Mouse (Mus musculus) midbrain, postnatal 0 days (tissue): ENCODE data around the gene Insm2. TPM values are rescaled to one million over a fixed set of nuclear protein-coding genes. Genes with fewer than 3 reads are reported as not detected.
"Not testable (repeated sequence)": the region's sequence is repeated elsewhere in the genome, so short reads cannot be mapped to it uniquely, and the experiment has no call there.

ENCODE experiments used
- ATAC-seq: fragments of 200-750 bp; cut with Nextera tagmentation; 2 replicates; pipeline ENCODE4 v1.8.0; 2017; ENCODE audit warnings: moderate number of reproducible peaks, mild to moderate bottlenecking, moderate TSS enrichment, moderate library complexity; ENCODE audit not compliant: low FRiP score
- DNase-seq: peaks from one replicate; pipeline ENCODE4 v3.0.0-alpha.2; 2015; ENCODE audit warnings: low spot score
- H3K27ac ChIP-seq: fragments of 300-500 bp; sonication (generic); 2 replicates; pipeline ENCODE4 v1.5.1; 2014; ENCODE audit warnings: low read depth, mild to moderate bottlenecking, low read length, mixed read lengths
- H3K27me3 ChIP-seq: fragments of 300-500 bp; sonication (generic); 2 replicates; pipeline ENCODE4 v1.6.1; 2014; ENCODE audit warnings: low read length, control low read depth, mixed read lengths; ENCODE audit not compliant: insufficient read depth
- H3K36me3 ChIP-seq: fragments of 300-500 bp; sonication (generic); 2 replicates; pipeline ENCODE4 v1.6.1; 2014; ENCODE audit warnings: low read length, control low read depth, mixed read lengths; ENCODE audit not compliant: insufficient read depth
- H3K4me1 ChIP-seq: fragments of 300-500 bp; sonication (generic); 2 replicates; pipeline ENCODE4 v1.6.1; 2014; ENCODE audit warnings: mild to moderate bottlenecking, control low read depth, antibody characterized with exemption, low read length, mixed read lengths; ENCODE audit not compliant: insufficient read depth
- H3K4me2 ChIP-seq: fragments of 300-500 bp; sonication (generic); 2 replicates; pipeline ENCODE4 v1.6.1; 2014; ENCODE audit warnings: low read depth, mild to moderate bottlenecking, low read length, mixed read lengths; ENCODE audit not compliant: poor library complexity, severe bottlenecking
- H3K4me3 ChIP-seq: fragments of 300-500 bp; sonication (generic); 2 replicates; pipeline ENCODE4 v1.5.1; 2014; ENCODE audit warnings: low read depth, mild to moderate bottlenecking, low read length, moderate library complexity
- H3K9ac ChIP-seq: fragments of 300-500 bp; sonication (generic); replicated peaks from 2 replicates; pipeline ENCODE4 v1.6.1; 2014; ENCODE audit warnings: mild to moderate bottlenecking, low read length, moderate library complexity, mixed read lengths; ENCODE audit not compliant: poor library complexity, severe bottlenecking
- H3K9me3 ChIP-seq: fragments of 300-500 bp; sonication (generic); 2 replicates; pipeline ENCODE4 v1.6.1; 2016; ENCODE audit warnings: low read length, control low read depth
- CTCF ChIP-seq: IDR thresholded peaks from 2 replicates; pipeline ENCODE4 v1.5.1; 2016; ENCODE audit warnings: antibody characterized with exemption, mild to moderate bottlenecking
- WGBS: fragments of 180-500 bp; shearing (Covaris S2); extraction: QIAGEN DNeasy Blood & Tissue Kit; methylation state at CpG from one replicate; pipeline ENCODE4 v1.1.7; 2014; 5-methylcytosine and 5-hydroxymethylcytosine counted together
- polyA plus RNA-seq: library from polyadenylated mRNA; unstranded; fragments of >200 nt; fragmentation: Nextera tagmentation; extraction: Ambion mirVana; gene quantifications from 2 replicates; pipeline ENCODE4 v1.2.1, GENCODE M21; 2015
- total RNA-seq: library from RNA; depleted of rRNA; stranded (reverse); fragments of >200 nt; gene quantifications from 2 replicates; pipeline ENCODE4 v1.2.3, GENCODE M21; 2014

Gene Insm2
- total and polyA plus RNA-seq, 2 experiments from 2014 or later, result 1.1 to 1.5 TPM

DNA sequence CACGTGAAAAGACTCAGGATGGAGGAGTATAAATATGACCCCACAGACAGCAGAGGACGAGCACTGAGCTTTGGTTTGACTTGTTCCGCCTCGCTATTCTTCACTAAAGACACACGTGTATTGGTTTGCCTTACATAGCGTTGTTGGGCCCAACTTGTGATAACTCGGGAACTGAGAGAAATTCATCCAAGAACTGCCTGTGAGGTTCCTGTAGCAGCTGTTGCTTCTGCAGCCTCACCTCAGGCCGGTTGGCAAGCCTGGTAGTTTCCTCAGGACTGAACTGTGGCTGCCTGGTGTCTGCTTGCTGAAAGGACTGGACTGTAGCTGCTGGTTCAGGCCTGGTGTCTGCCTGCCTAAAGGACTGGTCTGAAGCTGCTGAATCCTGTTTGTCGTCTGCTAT is 28.6 kb upstream of the Insm2 start:
- WGBS, result 91% methylated on average over 9 of the region's 9 CpGs
- ATAC-seq (no peak), DNase-seq (no peak)
- Histone ChIP-seq H3K9ac (no peak overlapping the region), H3K4me3 (no peak overlapping the region), H3K9me3 (no peaks in the 10 kb centered on the region), H3K27me3 (no peaks in the 10 kb centered on the region), H3K36me3 (no peaks in the 10 kb centered on the region), H3K27ac (no peak overlapping the region), H3K4me2 (no peak overlapping the region), H3K4me1 (no peaks in the 10 kb centered on the region)
- TF ChIP-seq CTCF, result no peak

DNA sequence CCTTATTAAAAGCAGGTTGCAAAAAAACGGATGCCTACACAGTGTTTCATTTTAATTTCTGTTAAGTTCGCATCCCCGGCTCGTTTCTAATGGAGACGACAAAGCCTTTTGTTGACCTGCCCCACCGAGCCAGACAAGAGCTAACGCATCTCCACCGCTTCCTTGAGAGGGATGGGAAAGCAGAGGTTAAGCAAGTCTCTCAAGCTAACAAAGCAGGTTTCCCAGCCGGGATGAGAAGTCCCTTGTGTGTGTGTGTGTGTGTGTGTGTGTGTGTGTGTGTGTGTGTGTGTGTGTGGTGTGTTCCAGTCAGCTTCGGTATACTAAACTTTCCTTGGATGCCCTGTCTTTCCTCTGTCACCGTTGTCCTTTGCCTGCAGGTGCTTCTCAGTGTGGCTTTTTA is 28.0 kb upstream of the Insm2 start:
- ATAC-seq (no peak), DNase-seq (no peak)
- Histone ChIP-seq H3K27me3 (no peaks in the 10 kb centered on the region), H3K36me3 (no peaks in the 10 kb centered on the region), H3K27ac (no peak overlapping the region), H3K4me1 (no peaks in the 10 kb centered on the region), H3K4me3 (no peak overlapping the region), H3K4me2 (no peak overlapping the region), H3K9me3 (no peaks in the 10 kb centered on the region), H3K9ac (no peak overlapping the region)
- 62% methylated on average over 11 of the region's 11 CpGs for WGBS
- no peak for TF ChIP-seq CTCF

DNA sequence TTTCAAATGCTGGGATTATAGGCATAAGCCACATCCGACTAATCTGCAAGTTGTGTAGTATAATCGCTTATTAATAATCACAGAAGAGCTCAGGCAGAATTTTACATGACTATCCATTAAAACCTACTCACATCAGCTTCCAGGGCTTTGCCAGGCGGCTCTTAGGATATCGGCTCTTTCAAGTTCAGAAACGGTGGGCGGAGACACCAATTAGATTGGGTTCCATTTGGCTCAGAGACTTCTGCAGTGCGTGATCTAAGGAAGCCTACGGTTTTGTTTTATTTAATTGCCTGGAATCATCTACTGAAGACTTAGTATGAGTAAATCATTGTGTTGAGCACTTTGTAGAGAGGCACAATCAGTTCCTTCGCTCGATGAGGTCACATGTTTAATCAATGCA is 27.6 kb upstream of the Insm2 start:
- no peak overlapping the region for H3K9ac ChIP-seq
- ATAC-seq (no peak), DNase-seq (no peak)
- WGBS, result 80% methylated on average over 10 of the region's 10 CpGs
- no peak overlapping the region for H3K4me2 ChIP-seq
- no peak for TF ChIP-seq CTCF
- no peak overlapping the region for H3K27ac ChIP-seq
- H3K4me3 ChIP-seq, result no peak overlapping the region
- no peaks in the 10 kb centered on the region for H3K27me3 ChIP-seq
- H3K9me3 ChIP-seq, result no peaks in the 10 kb centered on the region
- H3K36me3 ChIP-seq, result no peaks in the 10 kb centered on the region
- H3K4me1 ChIP-seq, result no peaks in the 10 kb centered on the region

DNA sequence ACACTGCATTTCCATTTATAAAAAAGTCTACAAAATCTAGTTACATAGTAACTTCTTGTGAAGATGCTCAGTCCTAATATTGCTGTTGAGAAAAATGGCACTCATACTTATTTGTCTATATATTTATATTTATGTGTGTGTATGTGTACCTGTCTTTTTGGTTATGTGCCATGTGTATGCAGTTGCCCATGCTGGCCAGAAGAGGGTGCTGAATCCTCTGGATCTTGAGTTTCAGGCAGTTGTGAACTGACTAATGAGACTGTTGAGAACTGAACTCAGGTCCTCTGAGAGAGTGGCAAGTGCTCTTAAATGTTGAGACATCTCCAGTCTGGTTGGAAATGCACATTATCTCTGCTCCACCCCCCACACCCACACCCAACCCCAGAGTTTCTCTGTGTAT is 26.1 kb upstream of the Insm2 start:
- Histone ChIP-seq H3K4me2 (no peak overlapping the region), H3K4me3 (no peak overlapping the region), H3K36me3 (no peaks in the 10 kb centered on the region), H3K27ac (no peak overlapping the region), H3K27me3 (no peaks in the 10 kb centered on the region), H3K4me1 (no peaks in the 10 kb centered on the region), H3K9ac (no peak overlapping the region), H3K9me3 (no peaks in the 10 kb centered on the region)
- DNase-seq (no peak), ATAC-seq (no peak)
- TF ChIP-seq CTCF, result peak; percentile 39

DNA sequence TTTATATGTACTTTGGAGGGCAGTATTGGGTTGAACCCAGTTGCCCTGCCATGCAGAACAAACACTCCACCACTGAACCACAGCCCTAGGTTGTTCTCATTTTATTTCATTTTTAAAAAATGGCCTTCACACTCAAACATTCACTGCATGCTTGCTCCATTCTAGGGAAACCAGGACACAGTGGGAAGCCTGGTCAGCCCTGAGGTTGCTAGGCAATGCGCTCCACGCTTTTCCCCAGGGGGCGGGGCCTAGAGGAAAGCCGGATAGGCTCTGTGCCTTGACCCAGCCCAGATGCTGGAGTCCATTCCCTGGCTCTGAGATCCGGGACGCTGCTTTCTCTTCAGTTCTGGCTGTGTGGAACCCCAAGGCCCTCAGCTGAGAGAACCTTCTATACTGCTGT is 25.4 kb upstream of the Insm2 start:
- TF ChIP-seq CTCF, result no peak
- Histone ChIP-seq H3K27ac (no peak overlapping the region), H3K9ac (no peak overlapping the region), H3K4me2 (no peak overlapping the region), H3K36me3 (no peaks in the 10 kb centered on the region), H3K4me1 (no peaks in the 10 kb centered on the region), H3K4me3 (no peak overlapping the region), H3K27me3 (no peaks in the 10 kb centered on the region), H3K9me3 (no peaks in the 10 kb centered on the region)
- 4% methylated on average over 6 of the region's 6 CpGs for WGBS
- DNase-seq (peak; percentile 17), ATAC-seq (peak; percentile 65)

DNA sequence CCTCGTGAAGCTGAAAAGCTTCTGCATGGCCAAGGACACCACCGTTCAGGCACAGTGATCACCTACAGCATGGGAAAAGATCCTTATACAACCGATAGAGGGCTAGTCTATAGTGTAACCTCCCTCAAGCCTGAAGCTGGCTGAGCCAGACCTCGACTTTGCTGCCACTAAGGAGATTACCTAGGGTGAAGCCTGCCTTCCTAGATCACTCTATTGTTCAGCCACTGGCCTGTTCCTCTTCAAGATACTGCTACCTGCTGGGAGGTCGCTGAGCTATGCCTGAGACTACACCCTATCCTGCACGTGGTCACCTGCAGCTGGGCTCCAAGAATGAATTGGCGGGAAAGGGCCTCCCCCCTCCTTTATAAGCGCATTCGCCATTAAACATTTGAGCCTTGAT is 12.3 kb upstream of the Insm2 start:
- H3K27ac ChIP-seq, DNase-seq, H3K4me2 ChIP-seq, H3K9me3 ChIP-seq, H3K27me3 ChIP-seq, H3K9ac ChIP-seq, ATAC-seq, H3K4me1 ChIP-seq, H3K36me3 ChIP-seq, H3K4me3 ChIP-seq: not testable (repeated sequence)
- WGBS, result 51% methylated on average over 9 of the region's 9 CpGs

DNA sequence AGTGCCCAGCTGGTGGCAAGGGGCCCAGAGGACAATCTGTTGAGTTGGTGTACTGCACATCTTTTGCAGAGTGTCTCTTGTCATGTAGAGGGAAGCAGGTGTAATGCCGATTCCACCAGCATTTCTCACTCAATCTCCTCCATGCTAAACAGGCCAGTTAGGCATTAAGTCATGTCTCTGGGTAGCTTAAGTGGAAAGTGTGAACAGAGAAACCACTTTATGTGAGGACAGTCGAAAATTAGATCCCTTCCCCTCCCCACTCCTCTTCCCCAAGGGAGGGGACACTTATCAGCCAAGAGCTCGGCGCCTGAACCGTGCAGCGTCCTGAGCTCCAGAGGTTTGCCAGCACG is 715 bp upstream of the Insm2 start:
- peak overlapping the region; percentile 57; the same call in 1 of the 2 replicates for H3K9ac ChIP-seq
- peaks cover 37% of the 10 kb centered on the region for H3K27me3 ChIP-seq
- peak overlapping the region; percentile 50 for H3K4me3 ChIP-seq
- H3K36me3 ChIP-seq, result peaks cover 5% of the 10 kb centered on the region; the same call in 1 of the 2 replicates
- no peak for TF ChIP-seq CTCF
- H3K27ac ChIP-seq, result no peak overlapping the region
- H3K9me3 ChIP-seq, result no peaks in the 10 kb centered on the region
- ATAC-seq (no peak), DNase-seq (no peak)
- 4% methylated on average over 7 of the region's 7 CpGs for WGBS
- 0 out of 2 replicates have a peak, but pooled peaks cover 4% of the 10 kb centered on the region for H3K4me1 ChIP-seq
- H3K4me2 ChIP-seq, result peak overlapping the region; percentile 93
